Mouse (Mus musculus): ENCODE measurements at regions not wholly inside any gene's neighbourhood (a gene's known extent, or its start where the extent isn't known, plus 50 kb on each side); places are given as distances from the start of the nearest gene placed in this dataset.

GRCm38 (mm10) chr9:43472231-43472630 lies 161.6 kb downstream of the Trim29 start:
- H3K27ac ChIP-seq, result no peak overlapping the region
- H3K9me3 ChIP-seq (replicated peaks), result no peaks in the 10 kb centered on the region
- no peak overlapping the region for H3K9ac ChIP-seq
- 78% methylated on average over 2 of the region's 2 CpGs for WGBS
- H3K4me1 ChIP-seq, result peaks cover 7% of the 10 kb centered on the region
- no peak for ATAC-seq (ENCODE audit: low FRiP score)
- H3K4me2 ChIP-seq (replicated peaks), result no peak overlapping the region
- no peak overlapping the region for H3K4me3 ChIP-seq
- H3K27me3 ChIP-seq, result peaks cover 3% of the 10 kb centered on the region; the same call in 1 of the 2 replicates
- no peaks in the 10 kb centered on the region for H3K36me3 ChIP-seq

DNA sequence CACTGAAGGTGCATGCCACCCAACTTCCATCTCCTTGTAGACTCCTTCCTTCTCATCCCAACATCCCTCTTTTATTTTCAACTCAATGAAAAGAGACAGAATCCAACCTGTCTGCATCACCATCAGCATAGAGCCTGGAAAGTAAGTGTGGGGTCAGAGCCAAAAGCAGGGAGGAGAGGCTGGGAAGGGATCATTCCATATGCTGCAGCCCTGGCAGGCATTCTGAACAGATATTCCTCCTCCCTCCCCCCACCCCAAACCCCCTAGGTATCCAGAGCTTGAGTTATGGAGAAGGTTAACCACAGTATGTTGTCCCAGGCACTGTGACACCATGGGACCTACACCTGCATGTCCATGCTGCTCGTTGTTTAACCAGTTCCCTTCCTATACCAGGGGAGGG lies 162.5 kb downstream of the Trim29 start:
- peaks cover 3% of the 10 kb centered on the region; the same call in 1 of the 2 replicates for H3K27me3 ChIP-seq
- H3K27ac ChIP-seq, result no peak overlapping the region
- H3K36me3 ChIP-seq, result no peaks in the 10 kb centered on the region
- H3K4me2 ChIP-seq (replicated peaks), result no peak overlapping the region
- H3K9me3 ChIP-seq (replicated peaks), result no peaks in the 10 kb centered on the region
- no peak for ATAC-seq (ENCODE audit: low FRiP score)
- no peak overlapping the region for H3K4me3 ChIP-seq
- WGBS, result 82% methylated on average over 1 of the region's 1 CpGs
- H3K4me1 ChIP-seq, result peaks cover 6% of the 10 kb centered on the region
- no peak overlapping the region for H3K9ac ChIP-seq

GRCm38 (mm10) chr9:43473601-43474302 lies 163.1 kb downstream of the Trim29 start:
- H3K27ac ChIP-seq, result no peak overlapping the region
- no peaks in the 10 kb centered on the region for H3K9me3 ChIP-seq (replicated peaks)
- H3K9ac ChIP-seq, result no peak overlapping the region
- H3K4me1 ChIP-seq, result peaks cover 6% of the 10 kb centered on the region
- H3K4me2 ChIP-seq (replicated peaks), result no peak overlapping the region
- H3K27me3 ChIP-seq, result peaks cover 3% of the 10 kb centered on the region; the same call in 1 of the 2 replicates
- no peak for ATAC-seq (ENCODE audit: low FRiP score)
- H3K36me3 ChIP-seq, result no peaks in the 10 kb centered on the region
- no peak overlapping the region for H3K4me3 ChIP-seq
- 64% methylated on average over 16 of the region's 16 CpGs for WGBS

GRCm38 (mm10) chr9:43474303-43474643 lies 163.6 kb downstream of the Trim29 start:
- Histone ChIP-seq H3K4me2 (replicated peaks) (no peak overlapping the region), H3K27ac (no peak overlapping the region), H3K27me3 (peaks cover 3% of the 10 kb centered on the region; the same call in 1 of the 2 replicates), H3K9me3 (replicated peaks) (no peaks in the 10 kb centered on the region), H3K4me1 (peaks cover 6% of the 10 kb centered on the region), H3K36me3 (no peaks in the 10 kb centered on the region), H3K9ac (no peak overlapping the region), H3K4me3 (no peak overlapping the region)
- ATAC-seq (ENCODE audit: low FRiP score), result no peak
- WGBS, result 65% methylated on average over 4 of the region's 4 CpGs

GRCm38 (mm10) chr9:43480826-43481591 lies 170.4 kb downstream of the Trim29 start:
- Histone ChIP-seq H3K4me1 (no peaks in the 10 kb centered on the region), H3K27ac (no peak overlapping the region), H3K4me2 (replicated peaks) (no peak overlapping the region), H3K9ac (no peak overlapping the region), H3K9me3 (replicated peaks) (peaks cover 3% of the 10 kb centered on the region; the same call in 1 of the 2 replicates), H3K4me3 (no peak overlapping the region), H3K27me3 (peaks cover 4% of the 10 kb centered on the region; the same call in 1 of the 2 replicates), H3K36me3 (no peaks in the 10 kb centered on the region)
- 67% methylated on average over 3 of the region's 3 CpGs for WGBS
- ATAC-seq (ENCODE audit: low FRiP score), result no peak

DNA sequence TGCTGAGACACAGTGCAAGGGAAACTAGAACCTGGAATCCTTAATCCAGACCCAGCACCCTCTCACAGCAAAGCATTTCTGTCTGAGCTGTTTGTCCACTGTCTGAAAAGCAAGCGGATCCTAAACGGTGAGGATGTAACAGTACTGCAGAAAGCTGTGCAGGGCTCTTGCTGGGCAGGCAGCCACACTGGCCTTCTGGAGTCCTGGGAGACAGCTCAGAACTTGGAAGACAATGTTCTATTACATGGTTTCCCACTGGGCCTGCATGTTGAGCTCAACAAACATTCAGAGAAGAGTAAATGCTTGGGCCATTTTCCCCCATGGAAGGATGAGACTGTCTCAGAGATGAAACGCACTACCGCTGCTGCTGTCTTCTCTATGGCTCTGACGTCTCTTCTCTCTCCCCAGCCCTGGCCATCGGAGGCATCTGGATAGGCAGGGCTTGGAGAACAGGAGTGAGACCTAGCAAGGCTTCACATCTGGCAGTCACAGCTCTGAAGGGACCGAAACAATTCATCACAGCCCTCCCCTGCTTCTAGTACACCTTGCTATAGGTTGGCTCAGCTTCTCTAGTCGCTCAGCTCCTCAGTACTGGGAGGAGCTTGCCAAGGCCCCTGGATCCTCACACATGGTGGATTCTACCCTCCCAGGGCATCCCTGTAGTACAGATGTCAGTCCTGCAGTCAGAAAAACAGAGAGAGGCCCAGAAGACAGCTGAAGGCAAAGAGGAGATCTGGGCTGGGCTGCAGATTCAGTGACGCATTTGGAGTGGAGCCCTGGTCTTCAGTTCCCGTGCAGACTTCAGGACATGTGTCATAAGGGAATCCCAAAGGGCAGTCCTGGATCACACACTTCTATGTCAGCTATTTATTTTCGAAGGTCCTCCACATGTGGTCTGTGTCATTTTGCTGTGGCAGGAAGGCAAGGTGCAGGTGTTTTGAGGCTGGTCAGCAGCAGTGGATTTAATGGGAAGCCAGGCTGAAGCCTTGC lies 171.7 kb downstream of the Trim29 start:
- Histone ChIP-seq H3K9ac (no peak overlapping the region), H3K27ac (no peak overlapping the region), H3K4me3 (no peak overlapping the region), H3K4me1 (peaks cover 5% of the 10 kb centered on the region; the same call in 1 of the 2 replicates), H3K36me3 (no peaks in the 10 kb centered on the region), H3K9me3 (replicated peaks) (peaks cover 3% of the 10 kb centered on the region; the same call in 1 of the 2 replicates), H3K27me3 (peaks cover 4% of the 10 kb centered on the region; the same call in 1 of the 2 replicates), H3K4me2 (replicated peaks) (no peak overlapping the region)
- 78% methylated on average over 11 of the region's 11 CpGs for WGBS
- no peak for ATAC-seq (ENCODE audit: low FRiP score)

DNA sequence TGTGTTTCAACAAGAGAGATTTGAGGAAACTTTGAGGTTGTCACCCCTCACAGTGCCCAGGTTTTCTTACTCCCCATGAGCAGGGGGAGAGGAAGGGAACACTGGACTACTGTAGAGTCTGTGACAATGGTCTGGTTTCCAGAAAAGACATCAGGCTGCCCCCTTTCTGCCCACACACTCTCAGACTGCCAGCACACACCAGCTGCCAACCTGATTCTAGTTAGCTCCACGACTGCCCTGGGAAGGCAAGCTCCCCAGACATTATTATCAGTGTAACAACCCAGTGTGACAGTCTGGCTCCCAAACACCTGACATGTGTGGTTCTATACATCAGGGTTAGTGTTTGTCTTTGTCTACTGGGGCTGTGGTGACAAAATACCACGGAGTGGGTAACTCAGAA lies 172.5 kb downstream of the Trim29 start:
- Histone ChIP-seq H3K9ac (no peak overlapping the region), H3K27me3 (peaks cover 4% of the 10 kb centered on the region; the same call in 1 of the 2 replicates), H3K4me2 (replicated peaks) (no peak overlapping the region), H3K9me3 (replicated peaks) (peaks cover 3% of the 10 kb centered on the region; the same call in 1 of the 2 replicates), H3K27ac (no peak overlapping the region), H3K36me3 (no peaks in the 10 kb centered on the region), H3K4me3 (no peak overlapping the region), H3K4me1 (peaks cover 5% of the 10 kb centered on the region; the same call in 1 of the 2 replicates)
- WGBS, result 75% methylated on average over 2 of the region's 2 CpGs
- ATAC-seq (ENCODE audit: low FRiP score), result no peak

- H3K27me3 ChIP-seq, result peaks cover 6% of the 10 kb centered on the region
- H3K27ac ChIP-seq, result no peak overlapping the region
- no peak overlapping the region for H3K4me2 ChIP-seq (replicated peaks)
- no peaks in the 10 kb centered on the region for H3K36me3 ChIP-seq
- ATAC-seq (ENCODE audit: low FRiP score), result no peak
- H3K9ac ChIP-seq, result no peak overlapping the region
- peaks cover 3% of the 10 kb centered on the region; the same call in 1 of the 2 replicates for H3K9me3 ChIP-seq (replicated peaks)
- H3K4me3 ChIP-seq, result no peak overlapping the region
- 86% methylated on average over 2 of the region's 2 CpGs for WGBS
- H3K4me1 ChIP-seq, result peaks cover 5% of the 10 kb centered on the region; the same call in 1 of the 2 replicates
These were observed 173.3 kb downstream of the Trim29 start for GRCm38 (mm10) chr9:43483906-43484305.

DNA sequence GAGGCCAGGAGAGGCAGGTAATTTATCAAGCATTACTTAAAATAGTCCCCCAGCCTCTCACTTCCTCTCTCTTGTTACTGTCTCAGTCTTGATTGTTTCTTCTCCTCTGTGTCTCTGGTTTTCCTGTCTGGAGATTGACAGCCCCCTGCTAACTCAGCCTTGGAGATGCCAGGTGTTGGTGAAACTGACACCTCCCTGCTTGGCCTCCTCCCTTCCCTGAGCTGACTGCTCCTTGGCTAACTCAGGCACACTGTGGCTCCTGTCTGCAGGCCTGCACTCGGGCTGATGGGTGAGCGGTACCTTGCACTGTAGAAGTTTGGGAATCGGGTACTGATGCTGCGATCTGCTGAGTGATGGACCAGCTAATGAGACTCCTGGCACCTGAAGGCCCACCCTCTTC lies 176.1 kb downstream of the Trim29 start:
- H3K27ac ChIP-seq, result no peak overlapping the region
- H3K4me3 ChIP-seq, result no peak overlapping the region
- H3K9ac ChIP-seq, result no peak overlapping the region
- no peak for ATAC-seq (ENCODE audit: low FRiP score)
- peaks cover 8% of the 10 kb centered on the region; the same call in 1 of the 2 replicates for H3K4me1 ChIP-seq
- H3K4me2 ChIP-seq (replicated peaks), result no peak overlapping the region
- WGBS, result 57% methylated on average over 4 of the region's 4 CpGs
- peaks cover 11% of the 10 kb centered on the region; the same call in 1 of the 2 replicates for H3K27me3 ChIP-seq
- peaks cover 3% of the 10 kb centered on the region; the same call in 1 of the 2 replicates for H3K9me3 ChIP-seq (replicated peaks)
- no peaks in the 10 kb centered on the region for H3K36me3 ChIP-seq

DNA sequence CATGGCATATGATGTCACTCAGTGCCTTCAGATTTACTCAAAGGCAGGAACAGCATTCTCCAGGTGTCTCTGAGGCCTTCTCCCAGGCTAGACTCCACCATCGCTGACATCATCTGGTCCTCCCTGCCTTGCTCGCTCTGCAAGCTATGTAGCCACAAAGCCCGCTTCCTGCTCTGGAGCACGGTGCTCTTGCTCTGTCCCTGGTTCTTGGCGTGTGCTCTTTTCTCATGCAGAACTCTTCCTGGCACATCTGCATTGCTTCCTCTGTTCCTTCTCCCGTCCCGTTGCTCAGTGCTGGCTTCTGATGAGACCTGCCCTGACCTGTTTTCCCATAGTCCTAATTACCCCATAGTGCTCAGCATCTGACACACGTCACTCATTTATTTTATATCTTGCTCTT lies 178.6 kb downstream of the Trim29 start:
- Histone ChIP-seq H3K4me3 (no peak overlapping the region), H3K4me1 (peaks cover 13% of the 10 kb centered on the region), H3K4me2 (replicated peaks) (no peak overlapping the region), H3K27me3 (peaks cover 6% of the 10 kb centered on the region; the same call in 1 of the 2 replicates), H3K36me3 (no peaks in the 10 kb centered on the region), H3K9me3 (replicated peaks) (no peaks in the 10 kb centered on the region), H3K27ac (no peak overlapping the region), H3K9ac (no peak overlapping the region)
- 72% methylated on average over 8 of the region's 8 CpGs for WGBS
- ATAC-seq (ENCODE audit: low FRiP score), result no peak

DNA sequence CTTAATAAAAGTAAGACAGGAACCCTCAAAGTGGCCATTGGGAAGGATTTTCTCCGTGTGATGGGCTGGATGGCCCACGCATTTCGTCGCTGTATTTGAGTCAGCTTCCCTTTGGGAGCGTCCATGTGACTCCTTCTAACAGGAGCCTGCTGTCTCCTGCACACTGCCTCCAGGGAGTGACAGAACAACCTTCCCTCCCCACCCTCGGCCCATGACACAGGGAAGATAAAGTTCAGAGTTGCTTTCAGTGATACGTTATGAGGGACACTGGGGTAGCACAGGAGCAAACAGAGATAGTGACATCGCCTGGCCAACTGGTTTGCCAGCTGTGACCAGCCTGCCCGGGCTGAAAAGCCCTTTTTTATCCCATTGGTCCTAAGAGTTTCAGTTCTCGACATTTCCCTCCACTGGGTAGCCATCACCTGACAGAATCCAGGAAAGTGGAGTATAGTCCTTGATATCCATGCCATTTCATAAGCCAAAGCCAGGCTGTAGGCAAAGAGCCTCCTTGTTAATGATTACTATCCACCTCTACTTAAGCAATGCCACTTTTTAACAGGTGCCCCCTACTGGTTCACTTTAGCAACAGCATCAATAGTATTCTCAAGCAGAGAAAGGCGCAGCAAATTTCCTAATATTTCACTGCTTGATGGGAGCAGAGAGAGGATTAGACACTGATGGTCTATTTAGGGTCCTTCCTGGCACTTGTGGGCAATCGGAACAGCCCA lies 180.5 kb downstream of the Trim29 start:
- Histone ChIP-seq H3K9ac (no peak overlapping the region), H3K36me3 (no peaks in the 10 kb centered on the region), H3K27ac (no peak overlapping the region), H3K4me1 (peaks cover 13% of the 10 kb centered on the region), H3K4me2 (replicated peaks) (no peak overlapping the region), H3K4me3 (no peak overlapping the region), H3K9me3 (replicated peaks) (no peaks in the 10 kb centered on the region), H3K27me3 (peaks cover 6% of the 10 kb centered on the region; the same call in 1 of the 2 replicates)
- no peak for ATAC-seq (ENCODE audit: low FRiP score)
- WGBS, result 65% methylated on average over 12 of the region's 12 CpGs
